Mouse (Mus musculus) urinary bladder, postnatal 25 days (tissue): ENCODE results near the gene Itprip.
"Not testable (repeated sequence)": the region's sequence is repeated elsewhere in the genome, so short reads cannot be mapped to it uniquely, and the experiment has no call there.

Experiments
- DNase-seq: peaks from one replicate; pipeline ENCODE4 v3.0.0; 2022; ENCODE audit warnings: low spot score

Gene Itprip

DNA sequence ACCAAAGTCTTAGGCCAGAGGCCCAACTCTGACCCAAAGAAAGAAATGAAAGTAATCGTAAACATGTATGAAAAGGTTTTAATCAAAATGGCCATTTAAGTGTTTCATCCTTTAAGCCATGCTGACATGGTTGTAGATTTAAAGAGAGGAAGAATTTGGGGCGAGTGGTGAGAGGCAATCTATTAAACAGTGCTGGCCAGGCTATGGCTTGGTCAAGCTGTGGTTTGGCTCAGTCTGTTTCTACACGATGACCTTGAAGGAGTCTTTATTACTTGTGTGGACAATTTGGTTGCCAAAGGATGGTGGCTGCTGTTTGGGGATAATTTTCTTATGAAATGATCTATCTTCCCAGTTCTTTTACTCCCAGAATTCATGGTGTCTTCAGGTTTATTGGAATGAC is 66.0 kb downstream of the Itprip start:
- DNase-seq, result no peak

DNA sequence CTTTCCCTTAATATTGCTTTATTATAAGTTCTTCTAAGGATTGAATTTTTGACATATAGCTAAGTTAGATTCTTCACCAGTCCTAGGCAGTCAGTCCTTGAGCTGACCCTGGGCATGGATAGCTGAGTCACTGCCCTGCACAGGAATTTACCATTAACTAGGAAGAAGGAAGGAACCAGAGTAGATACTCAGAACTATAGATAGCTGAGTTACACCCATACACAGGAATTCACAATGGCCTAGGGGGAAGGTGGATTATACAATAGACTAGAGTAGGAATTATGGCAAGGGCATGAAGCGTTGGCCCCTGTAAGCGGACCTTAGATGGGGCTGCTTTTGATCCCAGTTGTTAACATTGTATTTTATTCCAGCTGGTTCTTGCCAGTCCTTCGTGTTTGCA is 67.0 kb downstream of the Itprip start:
- not testable (repeated sequence) for DNase-seq

DNA sequence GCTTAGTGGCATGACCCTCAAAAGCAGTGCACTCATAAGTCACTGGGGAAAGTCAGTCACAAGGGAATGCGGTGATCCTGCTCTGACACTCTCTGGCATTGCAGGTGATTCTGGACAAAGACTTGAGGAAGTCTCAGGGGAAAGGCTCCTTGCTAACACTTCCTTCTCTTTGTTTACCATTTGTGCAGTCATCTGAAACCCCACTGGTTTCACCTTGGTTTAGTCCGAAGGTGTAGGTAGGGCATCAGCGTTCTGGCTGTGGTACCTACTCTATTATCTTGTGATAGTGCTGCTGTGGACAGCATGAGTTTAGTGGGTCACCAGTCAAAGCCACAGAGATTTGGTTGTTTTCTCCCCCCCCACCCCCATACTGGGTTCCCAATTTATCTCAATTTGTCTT is 69.4 kb downstream of the Itprip start:
- DNase-seq, result no peak
